Mouse (Mus musculus): ENCODE data around the gene Ogfod2. TPM values are rescaled to one million over a fixed set of nuclear protein-coding genes. Genes with fewer than 3 reads are reported as not detected.

The Ogfod2 gene
- polyA plus RNA-seq (2015; fragmentation: Nextera tagmentation; extraction: Ambion mirVana) = 21.4 and 22.1 TPM in 2 replicates

DNA sequence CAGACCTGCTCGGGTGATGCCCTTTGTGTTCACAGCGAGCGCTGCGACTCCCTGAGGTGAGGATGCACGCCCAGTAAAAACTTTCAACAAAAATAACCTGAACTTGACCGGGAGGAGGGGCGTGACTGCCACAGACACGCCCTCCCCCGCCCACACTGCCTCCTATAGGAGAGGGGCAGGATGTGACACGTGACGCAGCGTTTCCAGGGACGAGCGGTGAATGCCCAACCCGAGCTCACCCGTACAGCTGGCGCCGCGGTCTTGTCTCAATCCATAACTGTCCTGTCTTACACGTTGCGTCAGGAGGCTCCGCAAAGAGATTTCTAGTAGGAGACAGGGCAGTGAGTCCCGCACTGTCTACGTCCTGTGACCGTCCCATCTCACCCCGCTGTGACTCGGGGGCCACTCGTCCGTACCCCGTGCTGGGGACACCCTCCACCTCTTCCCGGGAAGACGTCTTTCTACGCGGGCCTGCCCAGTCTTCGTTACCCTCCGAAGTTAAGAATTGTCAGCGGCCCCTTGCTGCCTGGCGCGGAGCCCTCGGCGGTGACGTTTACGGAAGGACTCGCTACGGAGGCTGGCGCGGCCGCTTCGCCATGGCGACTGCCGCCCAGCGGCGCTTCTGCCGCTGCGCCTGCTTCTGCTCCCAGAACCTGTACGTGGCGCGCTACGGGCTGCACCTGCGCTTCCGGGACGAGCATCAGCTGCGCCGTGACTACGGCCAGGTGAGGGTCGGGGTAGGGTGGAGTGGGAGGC is at the start of gene Ogfod2:
Ogfod2 (plus strand) TSS at position 556 of the 756 bp plus-strand sequence.

GRCm38 (mm10) chr5:124095596-124096232 is 16.4 kb upstream of the Ogfod2 start, which contains the start of gene Abcb9:
Gene Abcb9, minus strand, starts transcription at chr5:124095798.

GRCm38 (mm10) chr5:124115990-124116845 is 4.1 kb downstream of the Ogfod2 start, which contains the start of gene Arl6ip4:
Gene Arl6ip4, plus strand, starts transcription at chr5:124116089.

Other genes starting within 250 kb of the Ogfod2 start
- gene Hcar2, start 246.8 kb upstream of the Ogfod2 start, polyA plus RNA-seq (2015; fragmentation: Nextera tagmentation; extraction: Ambion mirVana) = 1.2 and 2.4 TPM in 2 replicates
- gene Hcar1, start 232.3 kb upstream of the Ogfod2 start, polyA plus RNA-seq (2015; fragmentation: Nextera tagmentation; extraction: Ambion mirVana) = 1.4 and 1.8 TPM in 2 replicates
- 77.7 and 93.2 TPM in 2 replicates for gene Denr, start 205.1 kb upstream of the Ogfod2 start, polyA plus RNA-seq (2015; fragmentation: Nextera tagmentation; extraction: Ambion mirVana)
- gene Gm43518, start 184.9 kb upstream of the Ogfod2 start, polyA plus RNA-seq (2015; fragmentation: Nextera tagmentation; extraction: Ambion mirVana) = 2.4 and 3.9 TPM in 2 replicates
- gene Ccdc62, start 181.6 kb upstream of the Ogfod2 start, polyA plus RNA-seq (2015; fragmentation: Nextera tagmentation; extraction: Ambion mirVana) = 3.3 and 4.4 TPM in 2 replicates
- 4.4 and 5.3 TPM in 2 replicates for gene Hip1r, start 138.7 kb upstream of the Ogfod2 start, polyA plus RNA-seq (2015; fragmentation: Nextera tagmentation; extraction: Ambion mirVana)
- 14.6 and 17.0 TPM in 2 replicates for gene Vps37b, start 80.0 kb upstream of the Ogfod2 start, polyA plus RNA-seq (2015; fragmentation: Nextera tagmentation; extraction: Ambion mirVana)
- 10.5 and 11.2 TPM in 2 replicates for gene Abcb9, start 16.5 kb upstream of the Ogfod2 start, polyA plus RNA-seq (2015; fragmentation: Nextera tagmentation; extraction: Ambion mirVana)
- gene Arl6ip4, start 3.8 kb downstream of the Ogfod2 start, polyA plus RNA-seq (2015; fragmentation: Nextera tagmentation; extraction: Ambion mirVana) = 93.1 and 93.9 TPM in 2 replicates
- 2.3 and 2.9 TPM in 2 replicates for gene Pitpnm2, start 137.5 kb downstream of the Ogfod2 start, polyA plus RNA-seq (2015; fragmentation: Nextera tagmentation; extraction: Ambion mirVana)
- 5.4 and 6.6 TPM in 2 replicates for gene Mphosph9, start 215.7 kb downstream of the Ogfod2 start, polyA plus RNA-seq (2015; fragmentation: Nextera tagmentation; extraction: Ambion mirVana)
- 7.1 and 8.3 TPM in 2 replicates for gene 2810006K23Rik, start 215.8 kb downstream of the Ogfod2 start, polyA plus RNA-seq (2015; fragmentation: Nextera tagmentation; extraction: Ambion mirVana)